Mouse (Mus musculus): Measurements from ENCODE around the gene Tcf3.

DNA sequence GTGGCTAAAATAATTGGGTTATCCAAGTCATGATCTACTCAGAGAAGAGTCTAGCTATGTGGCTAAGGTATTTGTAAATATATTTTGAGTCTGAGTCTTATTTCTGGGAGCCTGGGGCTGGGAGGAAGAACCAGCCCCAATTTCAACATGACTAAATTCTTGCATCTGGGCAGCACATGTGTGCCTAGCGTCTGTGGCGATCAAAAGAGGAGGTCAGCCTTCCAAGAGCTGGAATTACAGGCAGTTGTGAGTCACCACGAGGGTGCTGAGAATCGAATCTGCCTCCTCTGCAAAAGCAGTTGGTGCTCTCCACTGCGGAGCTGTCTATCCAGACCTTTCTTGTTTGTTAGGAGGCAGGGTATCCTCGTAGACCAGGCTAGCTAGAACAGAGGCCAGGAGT lies 67.7 kb downstream of the Tcf3 start:
- TF ChIP-seq MAFK (IDR thresholded peaks at IDR 0.05; ENCODE audit: insufficient read depth, low read depth, low read length) (no peak), ZNF384 (IDR thresholded peaks at IDR 0.05; ENCODE audit: low read depth, low read length) (no peak)
